Mouse (Mus musculus) spleen, adult 2 months (tissue): ENCODE measurements at regions not wholly inside any gene's neighbourhood (a gene's known extent, or its start where the extent isn't known, plus 50 kb on each side); places are given as distances from the start of the nearest gene placed in this dataset.

Experiments
- CTCF ChIP-seq: fragments of 200-500 bp; IDR thresholded peaks from 2 replicates; pipeline ENCODE4 v1.5.1; 2011; ENCODE audit warnings: mild to moderate bottlenecking, inconsistent platforms; ENCODE audit not compliant: insufficient read depth, insufficient read length, insufficient replicate concordance; ENCODE audit errors: extremely low read depth
- POLR2A ChIP-seq: fragments of 200-500 bp; IDR thresholded peaks from 2 replicates; pipeline ENCODE4 v1.6.1; 2011; ENCODE audit warnings: low read depth, low read length, inconsistent platforms

GRCm38 (mm10) chr6:49977783-49978182 is 132.3 kb upstream of the Mpp6 start:
- TF ChIP-seq CTCF (no peak), POLR2A (no peak)
